Mouse (Mus musculus) spleen, adult 12 weeks (tissue): ENCODE data around the gene Gm16506.
"Not testable (repeated sequence)": the region's sequence is repeated elsewhere in the genome, so short reads cannot be mapped to it uniquely, and the experiment has no call there.

Experiments
- DNase-seq: peaks from one replicate; pipeline ENCODE4 v3.0.0; 2022; ENCODE audit warnings: low spot score

Gene Gm16506

GRCm38 (mm10) chr14:43727385-43727784 lies at the start of gene Gm16506:
Gene Gm16506 (minus strand): TSS chr14:43727485.
- DNase-seq: not testable (repeated sequence)

- DNase-seq: not testable (repeated sequence)
Observed at GRCm38 (mm10) chr14:43747566-43747965, 20.3 kb upstream of the Gm16506 start, which contains the start of gene Gm6526. Gene Gm6526 (plus strand): TSS chr14:43747866.

- not testable (repeated sequence) for DNase-seq
Observed at GRCm38 (mm10) chr14:43697621-43698020, 29.7 kb downstream of the Gm16506 start, which contains the start of gene Gm7324. Gene Gm7324 (plus strand): TSS chr14:43697828.

- DNase-seq: not testable (repeated sequence)
Observed at GRCm38 (mm10) chr14:43677099-43677498, 50.2 kb downstream of the Gm16506 start, which contains the start of gene Gm8165. Gene Gm8165 (minus strand): TSS chr14:43677199.
